Mouse (Mus musculus): ENCODE data around the gene H2-Q10. TPM values are rescaled to one million over a fixed set of nuclear protein-coding genes. Genes with fewer than 3 reads are reported as not detected.
"Not testable (repeated sequence)": the region's sequence is repeated elsewhere in the genome, so short reads cannot be mapped to it uniquely, and the experiment has no call there.

Gene H2-Q10
- polyA plus RNA-seq (2012; ENCODE audit: insufficient read depth, insufficient read length, missing spikeins): 5.8 TPM in 2 replicates

- Histone ChIP-seq H3K4me1 (ENCODE audit: control insufficient read depth, insufficient read depth, low read length) (no peaks in the 10 kb centered on the region), H3K4me3 (ENCODE audit: insufficient read depth, low read length) (no peak within 1 kb of the TSS), H3K27ac (ENCODE audit: insufficient read depth, low read depth, low read length) (no peak within 1 kb of the TSS)
- TF ChIP-seq POLR2A (IDR thresholded peaks at IDR 0.05; ENCODE audit: borderline replicate concordance, low read depth, low read length) (no peak), CTCF (IDR thresholded peaks at IDR 0.05; ENCODE audit: low read depth, low read length) (no peak)
Measured at GRCm38 (mm10) chr17:35469842-35470751, at the start of gene H2-Q10. TSS of gene H2-Q10 (plus strand) at chr17:35470089.

GRCm38 (mm10) chr17:35420206-35420810 is 49.6 kb upstream of the H2-Q10 start:
- H3K27ac ChIP-seq (ENCODE audit: insufficient read depth, low read depth, low read length); H3K4me3 ChIP-seq (ENCODE audit: insufficient read depth, low read length); H3K4me1 ChIP-seq (ENCODE audit: control insufficient read depth, insufficient read depth, low read length): not testable (repeated sequence)
- peak; percentile 98 for TF ChIP-seq CTCF (IDR thresholded peaks at IDR 0.05; ENCODE audit: low read depth, low read length)

- not testable (repeated sequence) for H3K4me1 ChIP-seq (ENCODE audit: control insufficient read depth, insufficient read depth, low read length); H3K27ac ChIP-seq (ENCODE audit: insufficient read depth, low read depth, low read length); H3K4me3 ChIP-seq (ENCODE audit: insufficient read depth, low read length)
Measured at GRCm38 (mm10) chr17:35421331-35421730, 48.6 kb upstream of the H2-Q10 start.

- H3K4me3 ChIP-seq (ENCODE audit: insufficient read depth, low read length); H3K4me1 ChIP-seq (ENCODE audit: control insufficient read depth, insufficient read depth, low read length): not testable (repeated sequence)
Measured at GRCm38 (mm10) chr17:35422360-35422759, 47.5 kb upstream of the H2-Q10 start.

GRCm38 (mm10) chr17:35423131-35423810 is 46.6 kb upstream of the H2-Q10 start:
- not testable (repeated sequence) for H3K27ac ChIP-seq (ENCODE audit: insufficient read depth, low read depth, low read length); H3K4me3 ChIP-seq (ENCODE audit: insufficient read depth, low read length); H3K4me1 ChIP-seq (ENCODE audit: control insufficient read depth, insufficient read depth, low read length)

More at GRCm38 (mm10) chr17:35422360-35422759, 47.5 kb upstream of the H2-Q10 start:
- H3K27ac ChIP-seq (ENCODE audit: insufficient read depth, low read depth, low read length): not testable (repeated sequence)

- H3K27ac ChIP-seq (ENCODE audit: insufficient read depth, low read depth, low read length); H3K4me1 ChIP-seq (ENCODE audit: control insufficient read depth, insufficient read depth, low read length); H3K4me3 ChIP-seq (ENCODE audit: insufficient read depth, low read length): not testable (repeated sequence)
Measured at GRCm38 (mm10) chr17:35424106-35424505, 45.8 kb upstream of the H2-Q10 start.

- not testable (repeated sequence) for H3K27ac ChIP-seq (ENCODE audit: insufficient read depth, low read depth, low read length); H3K4me1 ChIP-seq (ENCODE audit: control insufficient read depth, insufficient read depth, low read length)
- peak within 1 kb of the TSS; percentile 10; the same call in 1 of the 2 replicates for H3K4me3 ChIP-seq (ENCODE audit: insufficient read depth, low read length)
Measured at GRCm38 (mm10) chr17:35424624-35425416, 45.1 kb upstream of the H2-Q10 start, which contains the start of gene H2-Q6. TSS of gene H2-Q6 (plus strand) at chr17:35424850.

GRCm38 (mm10) chr17:35425474-35425873 is 44.4 kb upstream of the H2-Q10 start:
- not testable (repeated sequence) for H3K4me1 ChIP-seq (ENCODE audit: control insufficient read depth, insufficient read depth, low read length); H3K4me3 ChIP-seq (ENCODE audit: insufficient read depth, low read length); H3K27ac ChIP-seq (ENCODE audit: insufficient read depth, low read depth, low read length)

GRCm38 (mm10) chr17:35428883-35429282 is 41.0 kb upstream of the H2-Q10 start:
- not testable (repeated sequence) for H3K27ac ChIP-seq (ENCODE audit: insufficient read depth, low read depth, low read length); H3K4me3 ChIP-seq (ENCODE audit: insufficient read depth, low read length); H3K4me1 ChIP-seq (ENCODE audit: control insufficient read depth, insufficient read depth, low read length)

- not testable (repeated sequence) for H3K27ac ChIP-seq (ENCODE audit: insufficient read depth, low read depth, low read length); H3K4me1 ChIP-seq (ENCODE audit: control insufficient read depth, insufficient read depth, low read length); H3K4me3 ChIP-seq (ENCODE audit: insufficient read depth, low read length)
Measured at GRCm38 (mm10) chr17:35430671-35431070, 39.2 kb upstream of the H2-Q10 start.

- not testable (repeated sequence) for H3K4me1 ChIP-seq (ENCODE audit: control insufficient read depth, insufficient read depth, low read length); H3K27ac ChIP-seq (ENCODE audit: insufficient read depth, low read depth, low read length)
Measured at GRCm38 (mm10) chr17:35432167-35432566, 37.7 kb upstream of the H2-Q10 start.

More at GRCm38 (mm10) chr17:35432167-35432566, 37.7 kb upstream of the H2-Q10 start:
- not testable (repeated sequence) for H3K4me3 ChIP-seq (ENCODE audit: insufficient read depth, low read length)

Data from bone marrow macrophage, adult 2 months (primary cell).